Comparison of ENCODE assay signal across 19 mouse cellular contexts in the genomic region with DNA sequence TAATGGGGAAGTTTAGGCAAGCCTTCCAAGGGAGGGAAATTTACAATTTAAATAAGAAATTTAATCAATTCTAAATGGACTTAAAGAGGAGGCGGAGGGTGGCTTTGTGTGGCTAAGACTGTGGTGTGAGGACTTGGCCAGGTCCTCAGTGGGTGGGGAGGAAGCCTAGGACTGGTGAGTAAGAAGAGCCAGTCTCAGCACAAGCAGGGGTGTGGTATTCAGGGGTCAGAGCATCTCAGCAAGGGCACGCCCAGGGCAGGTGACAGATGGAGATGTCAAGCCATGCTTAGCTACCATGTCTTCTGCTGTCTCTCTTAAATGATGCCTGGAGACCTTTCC.
A peak's percentile ranks its signal among the peaks of the same experiment; 100 is the strongest.
DNase-seq lines count a peak whose midpoint lies in the region; ATAC-seq and TF ChIP-seq lines count a peak whose summit lies in the region.
"Had no signal": no experiment of that assay in that cellular context is flagged by ENCODE, and none has a peak within 500 bp of the region (broad histone marks: within the 10 kb centered on the region; RNA-seq: fewer than 3 reads in every experiment).

No protein-coding gene starts in this region.

- H3K4me2 ChIP-seq in hindbrain, embryonic 13.5 days: no peak overlapping the region
- no peak overlapping the region for H3K4me2 ChIP-seq in hindbrain, embryonic 12.5 days (replicated peaks)
- H3K4me2 ChIP-seq in midbrain, embryonic 13.5 days (replicated peaks): no peak overlapping the region
- no peak overlapping the region for H3K4me2 ChIP-seq in midbrain, postnatal 0 days (ENCODE audit: low read depth, low read length, poor library complexity, severe bottlenecking)
- H3K4me2 ChIP-seq: embryonic facial prominence, embryonic 12.5 days; limb, embryonic 13.5 days; lung, embryonic 15.5 days had no signal

- no peak overlapping the region for H3K4me3 ChIP-seq in hindbrain, embryonic 13.5 days
- no peak overlapping the region for H3K4me3 ChIP-seq in hindbrain, embryonic 12.5 days
- no peak overlapping the region for H3K4me3 ChIP-seq in midbrain, embryonic 13.5 days (replicated peaks)
- H3K4me3 ChIP-seq in midbrain, postnatal 0 days (ENCODE audit: low read depth, low read length): no peak overlapping the region
- H3K4me3 ChIP-seq: embryonic facial prominence, embryonic 12.5 days; erythroblast, embryonic 14.5 days; limb, embryonic 13.5 days; lung, embryonic 15.5 days had no signal

- 38% methylated on average over 2 of the region's 2 CpGs for WGBS in hindbrain, embryonic 13.5 days
- 33% methylated on average over 2 of the region's 2 CpGs for WGBS in hindbrain, embryonic 12.5 days
- WGBS in midbrain, embryonic 13.5 days: 39% methylated on average over 2 of the region's 2 CpGs
- WGBS in midbrain, postnatal 0 days: 31% methylated on average over 2 of the region's 2 CpGs

- no peaks in the 10 kb centered on the region for H3K9me3 ChIP-seq in hindbrain, embryonic 13.5 days
- no peaks in the 10 kb centered on the region for H3K9me3 ChIP-seq in hindbrain, embryonic 12.5 days (replicated peaks)
- no peaks in the 10 kb centered on the region for H3K9me3 ChIP-seq in midbrain, embryonic 13.5 days
- H3K9me3 ChIP-seq in midbrain, postnatal 0 days (ENCODE audit: low read length): no peaks in the 10 kb centered on the region
- H3K9me3 ChIP-seq: embryonic facial prominence, embryonic 12.5 days; limb, embryonic 13.5 days; lung, embryonic 15.5 days had no signal

- DNase-seq in cerebellum, adult 11-12 months: no peak
- DNase-seq in midbrain, postnatal 0 days (ENCODE audit: low spot score): no peak
- DNase-seq in adrenal gland, postnatal 10 days: no peak
- no peak for DNase-seq in frontal cortex, postnatal 10 days (ENCODE audit: low spot score in 2 of 2)
- DNase-seq: adrenal gland, postnatal 25 days; kidney, adult 11 months; lung, postnatal 4 days; spleen, adult 18-20 months; thymus, postnatal 25 days had no signal

- no peaks in the 10 kb centered on the region for H3K27me3 ChIP-seq in hindbrain, embryonic 13.5 days
- no peaks in the 10 kb centered on the region for H3K27me3 ChIP-seq in hindbrain, embryonic 12.5 days
- H3K27me3 ChIP-seq in midbrain, embryonic 13.5 days: no peaks in the 10 kb centered on the region
- H3K27me3 ChIP-seq in midbrain, postnatal 0 days (ENCODE audit: insufficient read depth, low read length): no peaks in the 10 kb centered on the region
- H3K27me3 ChIP-seq: embryonic facial prominence, embryonic 12.5 days; limb, embryonic 13.5 days; lung, embryonic 15.5 days had no signal

- H3K4me1 ChIP-seq in hindbrain, embryonic 13.5 days (replicated peaks): peaks cover 12% of the 10 kb centered on the region
- 0 out of 2 replicates have a peak, but pooled peaks cover 9% of the 10 kb centered on the region for H3K4me1 ChIP-seq in hindbrain, embryonic 12.5 days
- peaks cover 13% of the 10 kb centered on the region for H3K4me1 ChIP-seq in midbrain, embryonic 13.5 days (replicated peaks)
- H3K4me1 ChIP-seq in midbrain, postnatal 0 days (ENCODE audit: insufficient read depth, low read length): no peaks in the 10 kb centered on the region
- H3K4me1 ChIP-seq: embryonic facial prominence, embryonic 12.5 days; limb, embryonic 13.5 days; lung, embryonic 15.5 days had no signal

- H3K27ac ChIP-seq in hindbrain, embryonic 13.5 days: no peak overlapping the region
- H3K27ac ChIP-seq in hindbrain, embryonic 12.5 days: no peak overlapping the region
- 0 out of 2 replicates have a peak overlapping the region, but pooled peaks have one; percentile 4 for H3K27ac ChIP-seq in midbrain, embryonic 13.5 days
- no peak overlapping the region for H3K27ac ChIP-seq in midbrain, postnatal 0 days (ENCODE audit: low read depth, low read length)
- H3K27ac ChIP-seq: embryonic facial prominence, embryonic 12.5 days; limb, embryonic 13.5 days; liver, embryonic 14.5 days; lung, embryonic 15.5 days had no signal

- H3K9ac ChIP-seq in hindbrain, embryonic 13.5 days: no peak overlapping the region
- no peak overlapping the region for H3K9ac ChIP-seq in hindbrain, embryonic 12.5 days
- no peak overlapping the region for H3K9ac ChIP-seq in midbrain, embryonic 13.5 days (replicated peaks)
- H3K9ac ChIP-seq in midbrain, postnatal 0 days (replicated peaks; ENCODE audit: low read length, poor library complexity, severe bottlenecking): no peak overlapping the region
- H3K9ac ChIP-seq: embryonic facial prominence, embryonic 12.5 days; limb, embryonic 13.5 days; liver, embryonic 14.5 days; lung, embryonic 15.5 days had no signal

- TF ChIP-seq CTCF in midbrain, postnatal 0 days (IDR thresholded peaks at IDR 0.05): no peak

- H3K36me3 ChIP-seq in hindbrain, embryonic 13.5 days: no peaks in the 10 kb centered on the region
- no peaks in the 10 kb centered on the region for H3K36me3 ChIP-seq in hindbrain, embryonic 12.5 days
- no peaks in the 10 kb centered on the region for H3K36me3 ChIP-seq in midbrain, embryonic 13.5 days
- no peaks in the 10 kb centered on the region for H3K36me3 ChIP-seq in midbrain, postnatal 0 days (ENCODE audit: insufficient read depth, low read length)
- H3K36me3 ChIP-seq: embryonic facial prominence, embryonic 12.5 days; G1E; limb, embryonic 13.5 days; lung, embryonic 15.5 days had no signal

- peak; percentile 34; the same call in 1 of the 2 replicates for ATAC-seq in cerebellum, adult (ENCODE audit: insufficient number of reproducible peaks, low FRiP score, low TSS enrichment)
- ATAC-seq in hindbrain, embryonic 13.5 days (ENCODE audit: low FRiP score): peak; percentile 61; the same call in 1 of the 2 replicates
- no peak for ATAC-seq in hindbrain, embryonic 12.5 days (ENCODE audit: low FRiP score)
- peak; percentile 53 for ATAC-seq in midbrain, embryonic 13.5 days
- no peak for ATAC-seq in midbrain, postnatal 0 days (ENCODE audit: low FRiP score)

Comparison
In these comparisons a context has a peak if more than half of its experiments do, and no peak if none do; other contexts are left out.
1. ATAC-seq: peak in cerebellum, adult (single experiment), hindbrain, embryonic 13.5 days (single experiment) and midbrain, embryonic 13.5 days (single experiment); none in hindbrain, embryonic 12.5 days (single experiment) and midbrain, postnatal 0 days (single experiment).